In genomic region chr16:34909437-34909836, GRCm38 (mm10) we compare ENCODE assay signal across 9 mouse cellular contexts.
A peak's percentile ranks its signal among the peaks of the same experiment; 100 is the strongest.
DNase-seq lines count a peak whose midpoint lies in the region; ATAC-seq and TF ChIP-seq lines count a peak whose summit lies in the region.
"Had no signal": no experiment of that assay in that cellular context is flagged by ENCODE, and none has a peak within 500 bp of the region (broad histone marks: within the 10 kb centered on the region; RNA-seq: fewer than 3 reads in every experiment).

No protein-coding gene starts in this region.

- DNase-seq in hindbrain, embryonic 10.5 days (ENCODE audit: low spot score) = no peak
- no peak for DNase-seq in hindbrain, embryonic 11.5 days (ENCODE audit: low spot score)
- DNase-seq in kidney, postnatal 0 days (ENCODE audit: low spot score) = peak; percentile 76
- peak; percentile 66 for DNase-seq in skeletal muscle tissue, adult 2 months (ENCODE audit: low read depth, low spot score)
- no peak for DNase-seq in right cerebral cortex, postnatal 10 days (ENCODE audit: low spot score in 2 of 2)
- no peak for DNase-seq in B cell, adult 2 months

- no peak overlapping the region for H3K4me3 ChIP-seq in hindbrain, embryonic 10.5 days
- H3K4me3 ChIP-seq in hindbrain, embryonic 11.5 days (ENCODE audit: low read depth, low read length) = no peak overlapping the region
- no peak overlapping the region for H3K4me3 ChIP-seq in heart, embryonic 14.5 days (ENCODE audit: control insufficient read depth in 1 of 2, insufficient read depth in 1 of 2, low read depth in 1 of 2, low read length in 2 of 2)
- no peak overlapping the region for H3K4me3 ChIP-seq in kidney, postnatal 0 days (replicated peaks; ENCODE audit: low read depth, low read length)
- H3K4me3 ChIP-seq: liver, embryonic 15.5 days had no signal

- no peak overlapping the region for H3K9ac ChIP-seq in hindbrain, embryonic 11.5 days (ENCODE audit: low read depth, low read length)
- no peak overlapping the region for H3K9ac ChIP-seq in heart, embryonic 14.5 days (ENCODE audit: low read length)
- H3K9ac ChIP-seq in kidney, postnatal 0 days (ENCODE audit: low read depth, low read length) = no peak overlapping the region
- H3K9ac ChIP-seq: liver, embryonic 15.5 days had no signal

- no peak for ATAC-seq in hindbrain, embryonic 11.5 days (ENCODE audit: low FRiP score)
- ATAC-seq in heart, embryonic 14.5 days (ENCODE audit: insufficient number of reproducible peaks, insufficient read depth, low FRiP score, low read depth) = no peak
- ATAC-seq in kidney, postnatal 0 days (replicated peaks; ENCODE audit: low FRiP score, low read depth) = peak; percentile 40; the same call in 1 of the 2 replicates
- ATAC-seq in monocyte, adult 5-6 weeks (replicated peaks; ENCODE audit: insufficient number of reproducible peaks, low FRiP score, low TSS enrichment, poor library complexity, severe bottlenecking) = no peak

- no peak for TF ChIP-seq CTCF in kidney, postnatal 0 days (IDR thresholded peaks at IDR 0.05; ENCODE audit: low read depth)

- no peaks in the 10 kb centered on the region for H3K27me3 ChIP-seq in hindbrain, embryonic 10.5 days (ENCODE audit: insufficient read depth, poor library complexity, severe bottlenecking)
- H3K27me3 ChIP-seq in hindbrain, embryonic 11.5 days (ENCODE audit: control insufficient read depth, insufficient read depth, low read length) = no peaks in the 10 kb centered on the region
- 0 out of 2 replicates have a peak, but pooled peaks cover 4% of the 10 kb centered on the region for H3K27me3 ChIP-seq in heart, embryonic 14.5 days (ENCODE audit: control insufficient read depth, insufficient read depth, low read length)
- no peaks in the 10 kb centered on the region for H3K27me3 ChIP-seq in kidney, postnatal 0 days (ENCODE audit: insufficient read depth, low read length)
- H3K27me3 ChIP-seq: liver, embryonic 15.5 days had no signal

- H3K4me1 ChIP-seq in hindbrain, embryonic 10.5 days (replicated peaks) = peaks cover 11% of the 10 kb centered on the region; the same call in 1 of the 2 replicates
- H3K4me1 ChIP-seq in hindbrain, embryonic 11.5 days (replicated peaks; ENCODE audit: control insufficient read depth, insufficient read depth, low read length) = no peaks in the 10 kb centered on the region
- peaks cover 11 to 13% of the 10 kb centered on the region in 2 experiments for H3K4me1 ChIP-seq in heart, embryonic 14.5 days (ENCODE audit: control insufficient read depth in 2 of 2, insufficient read depth in 2 of 2, low read length in 2 of 2)
- no peaks in the 10 kb centered on the region for H3K4me1 ChIP-seq in kidney, postnatal 0 days (replicated peaks; ENCODE audit: insufficient read depth, low read length)
- H3K4me1 ChIP-seq: liver, embryonic 15.5 days had no signal

- H3K27ac ChIP-seq in hindbrain, embryonic 10.5 days = peak overlapping the region; percentile 4; the same call in 1 of the 2 replicates
- H3K27ac ChIP-seq in hindbrain, embryonic 11.5 days (ENCODE audit: low read depth, low read length) = no peak overlapping the region
- H3K27ac ChIP-seq in heart, embryonic 14.5 days (replicated peaks in 1 of 2; ENCODE audit: control insufficient read depth in 1 of 2, insufficient read depth in 1 of 2, low read depth in 2 of 2, low read length in 2 of 2) = peak overlapping the region; percentile 75 to 80
- H3K27ac ChIP-seq in kidney, postnatal 0 days = peak overlapping the region; percentile 86
- H3K27ac ChIP-seq: liver, embryonic 15.5 days had no signal

- no peak overlapping the region for H3K4me2 ChIP-seq in hindbrain, embryonic 11.5 days (replicated peaks; ENCODE audit: low read depth, low read length)
- H3K4me2 ChIP-seq in heart, embryonic 14.5 days (ENCODE audit: low read length) = no peak overlapping the region
- H3K4me2 ChIP-seq in kidney, postnatal 0 days (ENCODE audit: low read length) = no peak overlapping the region
- H3K4me2 ChIP-seq: liver, embryonic 15.5 days had no signal

- H3K36me3 ChIP-seq in hindbrain, embryonic 10.5 days = no peaks in the 10 kb centered on the region
- no peaks in the 10 kb centered on the region for H3K36me3 ChIP-seq in hindbrain, embryonic 11.5 days (ENCODE audit: control insufficient read depth, insufficient read depth, low read length)
- H3K36me3 ChIP-seq in heart, embryonic 14.5 days (ENCODE audit: control insufficient read depth, insufficient read depth, low read length) = no peaks in the 10 kb centered on the region
- H3K36me3 ChIP-seq in kidney, postnatal 0 days (ENCODE audit: insufficient read depth, low read length) = no peaks in the 10 kb centered on the region
- H3K36me3 ChIP-seq: liver, embryonic 15.5 days had no signal

- H3K9me3 ChIP-seq in hindbrain, embryonic 10.5 days = no peaks in the 10 kb centered on the region
- H3K9me3 ChIP-seq in hindbrain, embryonic 11.5 days (ENCODE audit: control insufficient read depth, low read length) = no peaks in the 10 kb centered on the region
- no peaks in the 10 kb centered on the region for H3K9me3 ChIP-seq in heart, embryonic 14.5 days (ENCODE audit: control insufficient read depth, low read length)
- no peaks in the 10 kb centered on the region for H3K9me3 ChIP-seq in kidney, postnatal 0 days (replicated peaks; ENCODE audit: low read length)
- H3K9me3 ChIP-seq: liver, embryonic 15.5 days had no signal

- 70% methylated on average over 6 of the region's 6 CpGs for WGBS in hindbrain, embryonic 10.5 days
- WGBS in hindbrain, embryonic 11.5 days = 63% methylated on average over 6 of the region's 6 CpGs
- 44% methylated on average over 6 of the region's 6 CpGs for WGBS in heart, embryonic 14.5 days
- WGBS in kidney, postnatal 0 days = 53% methylated on average over 6 of the region's 6 CpGs

Comparison
In these comparisons a context has a peak if more than half of its experiments do, and no peak if none do; other contexts are left out.
1. DNase-seq: peak in kidney, postnatal 0 days (single experiment) and skeletal muscle tissue, adult 2 months (single experiment); none in hindbrain, embryonic 10.5 days (single experiment), hindbrain, embryonic 11.5 days (single experiment), right cerebral cortex, postnatal 10 days (0 of 2) and B cell, adult 2 months (0 of 2).